Mouse (Mus musculus): ENCODE results near the gene C2cd3.

Gene C2cd3

GRCm38 (mm10) chr7:100407677-100408076, 35.6 kb downstream of the C2cd3 start:
- no peak for DNase-seq

- no peak for DNase-seq
Measured at GRCm38 (mm10) chr7:100408684-100409083, 36.7 kb downstream of the C2cd3 start.

- no peak for DNase-seq
Measured at GRCm38 (mm10) chr7:100425795-100426194, 53.8 kb downstream of the C2cd3 start.

GRCm38 (mm10) chr7:100429102-100429501, 57.1 kb downstream of the C2cd3 start:
- peak; percentile 23 for DNase-seq

- DNase-seq, result no peak
Measured at GRCm38 (mm10) chr7:100429911-100430310, 57.9 kb downstream of the C2cd3 start.

GRCm38 (mm10) chr7:100431103-100431502, 59.1 kb downstream of the C2cd3 start:
- DNase-seq, result no peak

- DNase-seq, result no peak
Measured at GRCm38 (mm10) chr7:100433295-100433694, 61.3 kb downstream of the C2cd3 start.

GRCm38 (mm10) chr7:100443728-100444127, 71.7 kb downstream of the C2cd3 start:
- DNase-seq, result no peak

GRCm38 (mm10) chr7:100446271-100446670, 74.2 kb downstream of the C2cd3 start:
- DNase-seq, result no peak

- no peak for DNase-seq
Measured at GRCm38 (mm10) chr7:100448530-100448929, 76.5 kb downstream of the C2cd3 start.

GRCm38 (mm10) chr7:100448985-100449384, 77.0 kb downstream of the C2cd3 start:
- DNase-seq, result no peak

GRCm38 (mm10) chr7:100458153-100458552, 86.1 kb downstream of the C2cd3 start:
- DNase-seq, result no peak

GRCm38 (mm10) chr7:100459862-100460261, 87.8 kb downstream of the C2cd3 start:
- no peak for DNase-seq

GRCm38 (mm10) chr7:100461621-100462151, 89.7 kb downstream of the C2cd3 start:
- no peak for DNase-seq

- DNase-seq, result no peak
Measured at GRCm38 (mm10) chr7:100463194-100463593, 91.2 kb downstream of the C2cd3 start.

GRCm38 (mm10) chr7:100463757-100464156, 91.7 kb downstream of the C2cd3 start:
- DNase-seq, result no peak

GRCm38 (mm10) chr7:100464248-100464647, 92.2 kb downstream of the C2cd3 start:
- no peak for DNase-seq

- no peak for DNase-seq
Measured at GRCm38 (mm10) chr7:100465248-100465647, 93.2 kb downstream of the C2cd3 start.

GRCm38 (mm10) chr7:100465656-100466309, 93.8 kb downstream of the C2cd3 start:
- no peak for DNase-seq

GRCm38 (mm10) chr7:100466781-100467510, 94.9 kb downstream of the C2cd3 start:
- DNase-seq, result no peak

- no peak for DNase-seq
Measured at GRCm38 (mm10) chr7:100468761-100469160, 96.7 kb downstream of the C2cd3 start.

- no peak for DNase-seq
Measured at GRCm38 (mm10) chr7:100469502-100469901, 97.5 kb downstream of the C2cd3 start.

GRCm38 (mm10) chr7:100470796-100471406, 98.9 kb downstream of the C2cd3 start:
- DNase-seq, result no peak

GRCm38 (mm10) chr7:100471407-100471797, 99.4 kb downstream of the C2cd3 start:
- DNase-seq, result no peak
